Comparison of ENCODE assay signal across 10 mouse cellular contexts in the genomic region with DNA sequence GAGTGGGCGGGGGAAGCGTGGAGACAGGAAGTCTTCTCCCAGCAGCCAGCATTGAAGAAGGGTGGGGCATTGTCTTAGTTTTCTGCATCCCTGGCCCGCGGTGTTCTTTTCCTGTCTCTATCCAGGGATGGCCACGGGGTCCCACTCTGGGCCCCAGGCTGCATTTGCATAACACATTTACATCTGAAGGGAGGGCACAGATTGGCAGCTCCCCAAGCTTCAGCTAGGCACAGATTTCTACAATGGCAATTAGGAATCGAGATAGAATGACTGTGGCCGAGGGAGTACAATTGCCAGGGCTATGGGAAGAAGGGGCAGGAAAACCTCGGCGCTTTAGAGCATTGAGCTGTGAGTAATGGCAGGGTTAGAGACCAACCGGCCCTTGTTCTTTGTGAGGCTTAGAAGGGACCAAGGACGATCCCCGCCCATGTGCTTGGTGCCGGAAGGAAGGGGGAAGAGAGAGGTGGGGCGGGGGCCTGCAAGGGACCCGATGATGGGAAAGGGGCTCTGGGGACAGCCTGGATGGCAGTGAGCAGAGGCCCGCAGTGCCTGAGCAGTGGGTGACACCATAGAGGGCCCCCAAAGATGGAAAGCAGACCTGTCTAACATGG.
DNase-seq lines count a peak whose midpoint lies in the region; ATAC-seq and TF ChIP-seq lines count a peak whose summit lies in the region.
"Had no signal": no experiment of that assay in that cellular context is flagged by ENCODE, and none has a peak within 500 bp of the region (broad histone marks: within the 10 kb centered on the region; RNA-seq: fewer than 3 reads in every experiment).

No protein-coding gene starts in this region.

- no peak overlapping the region for H3K4me2 ChIP-seq in kidney, postnatal 0 days (ENCODE audit: low read length)
- H3K4me2 ChIP-seq in embryonic facial prominence, embryonic 13.5 days, result 0 out of 2 replicates have a peak overlapping the region, but pooled peaks have one; percentile 5
- H3K4me2 ChIP-seq in midbrain, embryonic 11.5 days, result peak overlapping the region; percentile 8; the same call in 1 of the 2 replicates

- no peak for TF ChIP-seq CTCF in kidney, postnatal 0 days (IDR thresholded peaks at IDR 0.05; ENCODE audit: low read depth)

- no peaks in the 10 kb centered on the region for H3K9me3 ChIP-seq in kidney, postnatal 0 days (replicated peaks; ENCODE audit: low read length)
- no peaks in the 10 kb centered on the region for H3K9me3 ChIP-seq in embryonic facial prominence, embryonic 13.5 days
- H3K9me3 ChIP-seq in midbrain, embryonic 11.5 days (ENCODE audit: control insufficient read depth, low read length), result no peaks in the 10 kb centered on the region

- H3K27ac ChIP-seq in kidney, postnatal 0 days, result no peak overlapping the region
- H3K27ac ChIP-seq in embryonic facial prominence, embryonic 13.5 days, result no peak overlapping the region
- H3K27ac ChIP-seq in midbrain, embryonic 11.5 days (ENCODE audit: low read depth, low read length), result peak overlapping the region; percentile 1; the same call in 1 of the 2 replicates
- H3K27ac ChIP-seq: macrophage had no signal

- ATAC-seq in kidney, postnatal 0 days (replicated peaks; ENCODE audit: low FRiP score, low read depth), result no peak
- 0 out of 2 replicates have a peak, but pooled peaks have one; percentile 43 for ATAC-seq in embryonic facial prominence, embryonic 13.5 days (ENCODE audit: insufficient number of reproducible peaks, insufficient read depth, low FRiP score, low TSS enrichment, low read depth)
- ATAC-seq in midbrain, embryonic 11.5 days (ENCODE audit: low FRiP score), result peak; percentile 82

- intact Hi-C loops in gastrocnemius, postnatal 14 days (cut with DNase I; ENCODE audit: low total_unique reads), result no loop called here

- H3K36me3 ChIP-seq in kidney, postnatal 0 days (ENCODE audit: insufficient read depth, low read length), result no peaks in the 10 kb centered on the region
- H3K36me3 ChIP-seq in embryonic facial prominence, embryonic 13.5 days, result no peaks in the 10 kb centered on the region
- H3K36me3 ChIP-seq in midbrain, embryonic 11.5 days (ENCODE audit: control insufficient read depth, insufficient read depth, low read length), result no peaks in the 10 kb centered on the region

- H3K4me1 ChIP-seq in kidney, postnatal 0 days (replicated peaks; ENCODE audit: insufficient read depth, low read length), result no peaks in the 10 kb centered on the region
- peaks cover 7% of the 10 kb centered on the region; the same call in 1 of the 2 replicates for H3K4me1 ChIP-seq in embryonic facial prominence, embryonic 13.5 days
- H3K4me1 ChIP-seq in midbrain, embryonic 11.5 days (ENCODE audit: control insufficient read depth, insufficient read depth, low read length), result peaks cover 12% of the 10 kb centered on the region

- H3K27me3 ChIP-seq in kidney, postnatal 0 days (ENCODE audit: insufficient read depth, low read length), result no peaks in the 10 kb centered on the region
- H3K27me3 ChIP-seq in embryonic facial prominence, embryonic 13.5 days, result no peaks in the 10 kb centered on the region; the same call in 1 of the 2 replicates
- no peaks in the 10 kb centered on the region for H3K27me3 ChIP-seq in midbrain, embryonic 11.5 days (ENCODE audit: control insufficient read depth, insufficient read depth, low read length)

- DNase-seq in kidney, postnatal 0 days (ENCODE audit: low spot score), result peak; percentile 27
- DNase-seq in kidney, adult 18-20 months, result no peak
- peak; percentile 94 for DNase-seq in ES-CJ7 (ENCODE audit: low read depth, low spot score)
- DNase-seq in midbrain, embryonic 11.5 days (ENCODE audit: low spot score, missing footprints), result peak; percentile 90
- no peak for DNase-seq in cerebellum, adult 8-10 months
- DNase-seq in urinary bladder, adult 2 months (ENCODE audit: low spot score), result no peak
- no peak for DNase-seq in gastrocnemius, postnatal 14 days
- DNase-seq: cerebellum, postnatal 14 days had no signal

- 31% methylated on average over 16 of the region's 16 CpGs for WGBS in kidney, postnatal 0 days
- WGBS in embryonic facial prominence, embryonic 13.5 days, result 35% methylated on average over 16 of the region's 16 CpGs
- 28% methylated on average over 16 of the region's 16 CpGs for WGBS in midbrain, embryonic 11.5 days

- no peak overlapping the region for H3K9ac ChIP-seq in kidney, postnatal 0 days (ENCODE audit: low read depth, low read length)
- H3K9ac ChIP-seq in embryonic facial prominence, embryonic 13.5 days, result no peak overlapping the region
- peak overlapping the region; percentile 35; the same call in 1 of the 2 replicates for H3K9ac ChIP-seq in midbrain, embryonic 11.5 days (ENCODE audit: low read length)

- H3K4me3 ChIP-seq in kidney, postnatal 0 days (replicated peaks; ENCODE audit: low read depth, low read length), result no peak overlapping the region
- H3K4me3 ChIP-seq in embryonic facial prominence, embryonic 13.5 days, result no peak overlapping the region
- no peak overlapping the region for H3K4me3 ChIP-seq in midbrain, embryonic 11.5 days (ENCODE audit: low read depth, low read length)

Comparison
In these comparisons a context has a peak if more than half of its experiments do, and no peak if none do; other contexts are left out.
1. DNase-seq: peak in kidney, postnatal 0 days (single experiment), ES-CJ7 (single experiment) and midbrain, embryonic 11.5 days (single experiment); none in kidney, adult 18-20 months (single experiment), cerebellum, adult 8-10 months (single experiment), urinary bladder, adult 2 months (single experiment) and gastrocnemius, postnatal 14 days (single experiment).